Mouse (Mus musculus) kidney, postnatal 36 days (tissue): Measurements from ENCODE around the gene Mill1.
A peak's percentile ranks its signal among the peaks of the same experiment; 100 is the strongest.
"Not testable (repeated sequence)": the region's sequence is repeated elsewhere in the genome, so short reads cannot be mapped to it uniquely, and the experiment has no call there.

Experiments used
- DNase-seq, 2 experiments: peaks; one replicate each; pipeline ENCODE4 v3.0.0; 2021 to 2022; ENCODE audit warnings: mixed read lengths in 2 of 2

Mill1 gene

DNA sequence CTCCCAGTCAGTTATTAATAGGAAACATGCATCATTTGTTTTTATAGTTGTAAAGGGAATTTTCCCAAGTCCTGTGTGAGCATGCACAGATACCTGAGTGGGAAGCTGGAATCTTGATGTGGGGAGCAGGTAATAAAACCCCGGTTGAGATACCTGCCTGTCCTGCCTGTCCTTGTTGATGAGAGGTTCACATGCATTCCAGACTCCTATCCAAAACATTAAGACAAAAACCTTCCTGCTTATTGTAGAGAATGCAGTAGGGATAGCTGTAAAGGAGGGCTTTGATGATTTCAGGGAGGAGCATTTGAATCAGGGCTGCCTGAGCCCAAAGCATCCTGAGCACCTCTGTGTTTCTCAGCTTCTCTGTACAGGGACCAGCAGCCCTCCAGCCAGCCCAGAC, at the start of gene Mill1:
Mill1 (plus strand) TSS at position 301 of the 400 bp plus-strand sequence.
- no peak for DNase-seq

DNA sequence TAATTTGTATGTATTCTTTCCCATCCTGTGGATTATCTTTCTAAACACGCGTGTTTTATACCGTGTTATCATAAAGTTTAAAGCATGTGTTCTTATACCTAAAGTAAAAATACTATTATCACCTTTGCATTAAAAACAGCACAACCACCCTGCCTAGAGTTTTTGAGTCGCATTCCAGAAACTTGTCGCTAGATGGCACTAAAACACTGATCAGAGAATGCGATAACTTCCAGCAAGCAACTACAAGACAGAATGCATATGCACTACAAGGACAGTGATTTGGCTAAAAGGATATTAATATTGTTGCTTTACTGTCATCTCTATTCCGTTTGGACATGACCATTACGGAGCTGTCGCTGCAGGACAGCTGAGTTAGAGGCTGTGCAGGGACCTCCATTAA, 34.2 kb upstream of the Mill1 start:
- peak; percentile 8 to 49 for DNase-seq

DNA sequence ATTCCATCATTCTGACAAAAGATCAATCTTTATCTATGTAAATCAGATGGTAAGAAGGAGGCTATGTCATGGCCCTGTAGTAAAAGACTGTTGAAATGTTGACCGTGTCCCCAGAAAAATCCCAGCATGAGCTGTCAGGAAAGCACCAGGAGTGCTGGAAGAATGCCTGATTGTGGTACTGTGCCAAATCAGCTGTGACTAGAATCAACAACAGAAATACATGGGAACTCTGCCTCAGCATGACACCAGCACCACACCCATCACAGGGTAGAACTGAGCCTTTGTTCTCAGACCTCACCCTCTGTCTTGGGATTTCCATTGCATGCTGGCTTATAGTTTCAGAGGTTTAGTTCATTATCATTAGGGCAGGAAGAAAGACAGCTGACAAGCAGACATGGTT, 30.4 kb upstream of the Mill1 start:
- no peak for DNase-seq

DNA sequence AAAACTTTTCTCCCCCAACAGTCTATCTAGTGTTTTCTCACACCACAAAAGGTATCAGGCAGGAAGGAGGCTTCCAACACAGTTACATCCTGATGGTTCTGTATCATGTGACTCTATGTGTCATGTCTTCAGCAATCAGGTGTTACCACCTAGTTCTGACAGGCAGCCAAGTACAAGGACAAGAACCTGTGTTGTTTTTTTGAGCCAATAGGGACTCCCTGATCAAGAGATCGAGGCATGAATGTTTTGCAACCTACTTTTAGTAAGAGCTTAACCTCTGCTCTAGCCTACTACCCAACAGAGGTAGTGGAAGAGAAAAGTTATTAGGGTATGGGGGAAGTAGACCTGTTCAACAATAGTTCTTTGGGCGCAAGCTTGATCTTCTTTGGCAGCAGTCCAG, 6.6 kb upstream of the Mill1 start:
- no peak for DNase-seq

DNA sequence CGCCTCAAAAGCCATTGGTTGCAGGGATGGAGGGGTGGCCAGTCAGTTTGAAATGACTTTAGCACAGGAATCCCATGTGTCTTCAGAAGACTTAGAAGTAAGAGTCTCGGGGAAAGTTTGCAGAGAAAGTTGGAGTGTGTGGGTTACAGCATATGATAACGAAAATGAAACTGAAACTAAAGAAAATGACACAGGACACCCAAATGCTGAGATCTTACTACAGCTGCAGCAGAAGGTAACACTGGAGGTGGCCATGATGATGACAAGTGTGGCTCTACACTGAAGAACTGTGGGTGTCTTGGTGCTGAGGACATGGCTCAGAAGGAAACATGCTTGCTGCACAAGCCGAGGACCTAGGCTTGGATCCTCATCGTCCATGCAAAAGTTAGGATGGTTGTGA, 3.9 kb upstream of the Mill1 start:
- DNase-seq, result no peak

DNA sequence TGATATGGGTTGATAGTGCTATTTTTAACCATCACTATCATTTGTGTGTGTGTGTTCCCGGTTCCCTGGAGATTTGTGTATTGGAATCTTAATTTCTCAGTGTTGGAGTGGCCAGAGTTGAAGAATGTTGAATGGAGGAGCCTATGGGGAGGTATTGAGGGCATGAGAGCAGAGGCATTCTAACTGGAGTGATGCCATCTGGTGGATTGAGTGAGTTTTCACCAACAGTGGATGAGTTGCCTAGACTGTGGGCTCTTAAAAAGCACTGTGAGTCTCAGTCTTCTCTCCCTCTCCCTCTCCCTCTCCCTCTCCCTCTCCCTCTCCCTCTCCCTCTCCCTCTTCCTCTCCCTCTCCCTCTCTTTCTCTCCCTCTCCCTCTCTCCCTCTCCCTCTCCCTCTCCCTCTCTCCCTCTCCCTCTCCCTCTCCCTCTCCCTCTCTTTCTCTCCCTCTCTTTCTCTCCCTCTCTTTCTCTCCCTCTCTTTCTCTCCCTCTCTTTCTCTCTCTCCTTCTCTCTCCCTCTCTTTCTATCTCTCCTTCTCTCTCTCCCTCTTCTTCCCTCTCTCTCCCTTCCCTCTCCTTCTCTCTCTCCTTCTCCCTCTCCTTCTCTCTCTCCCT, 1.1 kb upstream of the Mill1 start:
- not testable (repeated sequence) for DNase-seq

DNA sequence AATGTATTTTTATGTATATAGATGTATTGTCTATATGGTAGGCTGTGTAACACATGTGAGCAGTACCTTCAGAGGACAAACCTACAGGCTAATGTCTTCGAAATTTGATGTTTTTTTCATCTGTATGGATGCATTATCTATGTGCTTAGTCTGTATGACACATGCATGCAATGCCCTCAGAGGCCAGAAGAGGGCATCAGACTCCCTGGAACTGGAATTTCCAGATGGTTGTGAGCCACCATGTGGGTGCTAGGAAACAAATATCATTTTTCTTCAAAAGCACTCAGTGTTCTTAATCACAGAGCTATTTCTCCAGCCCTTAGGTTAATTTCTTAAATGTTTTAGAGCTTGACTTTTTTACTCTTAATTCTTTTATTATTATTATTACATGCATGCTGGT, 15.1 kb downstream of the Mill1 start:
- DNase-seq, result no peak

DNA sequence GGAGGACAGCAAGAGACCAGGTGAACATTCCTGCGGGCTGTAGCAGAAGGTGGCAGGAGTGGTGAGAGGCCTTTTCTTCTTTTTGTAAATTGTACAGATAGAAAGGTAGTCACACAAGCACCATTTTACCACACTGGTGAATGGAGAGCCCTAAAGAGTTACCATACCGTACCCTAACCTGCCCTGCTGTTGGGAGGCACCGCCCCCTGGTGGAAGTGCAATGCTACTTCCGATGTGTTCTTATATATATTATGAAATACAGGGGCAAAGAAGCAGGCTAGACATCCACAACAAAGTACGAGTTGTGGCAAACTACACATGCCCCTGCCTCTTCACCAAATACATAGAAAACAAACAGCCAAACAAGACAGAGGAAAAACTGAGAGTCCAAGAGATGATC, 19.9 kb downstream of the Mill1 start:
- DNase-seq, result peak in 1 of 2 experiments; percentile 31
